Mouse (Mus musculus) embryonic facial prominence, embryonic 10.5 days (tissue): Measurements from ENCODE around the gene Zfp518a. TPM values are rescaled to one million over a fixed set of nuclear protein-coding genes. Genes with fewer than 3 reads are reported as not detected.

Experiments used
- DNase-seq: peaks from one replicate; pipeline ENCODE4 v3.0.0-alpha.2; 2017; ENCODE audit warnings: low spot score
- H3K27ac ChIP-seq: fragments of 300-500 bp; sonication (generic); replicated peaks from 2 replicates; pipeline ENCODE4 v1.5.1; 2016; ENCODE audit warnings: mild to moderate bottlenecking
- H3K27me3 ChIP-seq: fragments of 300-500 bp; sonication (generic); replicated peaks from 2 replicates; pipeline ENCODE4 v1.6.1; 2016; ENCODE audit warnings: low read depth, mild to moderate bottlenecking; ENCODE audit not compliant: poor library complexity, severe bottlenecking
- H3K36me3 ChIP-seq: fragments of 300-500 bp; sonication (generic); replicated peaks from 2 replicates; pipeline ENCODE4 v1.6.1; 2016; ENCODE audit warnings: mild to moderate bottlenecking, moderate library complexity
- H3K4me1 ChIP-seq: fragments of 300-500 bp; sonication (generic); 2 replicates; pipeline ENCODE4 v1.6.1; 2016
- H3K4me3 ChIP-seq: fragments of 300-500 bp; sonication (generic); 2 replicates; pipeline ENCODE4 v1.5.1; 2016; ENCODE audit warnings: mild to moderate bottlenecking, moderate library complexity
- H3K9me3 ChIP-seq: fragments of 300-500 bp; sonication (generic); 2 replicates; pipeline ENCODE4 v1.6.1; 2016; ENCODE audit warnings: mild to moderate bottlenecking
- WGBS: fragments of 180-500 bp; shearing (Covaris S2); methylation state at CpG from one replicate; pipeline ENCODE4 v1.1.7; 2016; 5-methylcytosine and 5-hydroxymethylcytosine counted together
- polyA plus RNA-seq: library from polyadenylated mRNA; unstranded; fragments of >200 nt; fragmentation: Nextera tagmentation; extraction: Ambion mirVana; gene quantifications from 2 replicates; pipeline ENCODE4 v1.2.1, GENCODE M21; 2016

Gene Zfp518a
- 13.3 and 13.4 TPM in 2 replicates for polyA plus RNA-seq

GRCm38 (mm10) chr19:40894519-40895392 is at the start of gene Zfp518a:
Zfp518a (plus strand) TSS chr19:40894705.
- under 1% methylated on average over 89 of the region's 89 CpGs for WGBS
- peaks cover 10% of the 10 kb centered on the region for H3K36me3 ChIP-seq
- peak within 1 kb of the TSS; percentile 85 for H3K4me3 ChIP-seq
- H3K4me1 ChIP-seq, result peaks cover 5% of the 10 kb centered on the region; the same call in 1 of the 2 replicates
- H3K27me3 ChIP-seq, result peaks cover 34% of the 10 kb centered on the region
- peak; percentile 92 for DNase-seq
- 0 out of 2 replicates have a peak, but pooled peaks cover 5% of the 10 kb centered on the region for H3K9me3 ChIP-seq
- H3K27ac ChIP-seq, result peak within 1 kb of the TSS; percentile 98

- WGBS, result 94% methylated on average over 13 of the region's 13 CpGs
- Histone ChIP-seq H3K9me3 (no peaks in the 10 kb centered on the region), H3K36me3 (peaks cover 99% of the 10 kb centered on the region), H3K4me1 (no peaks in the 10 kb centered on the region), H3K27me3 (no peaks in the 10 kb centered on the region), H3K27ac (no peak overlapping the region), H3K4me3 (no peak overlapping the region)
- DNase-seq, result no peak
Measured at GRCm38 (mm10) chr19:40844731-40845130, 49.8 kb upstream of the Zfp518a start.

GRCm38 (mm10) chr19:40849391-40849790 is 45.1 kb upstream of the Zfp518a start:
- no peaks in the 10 kb centered on the region for H3K9me3 ChIP-seq
- 89% methylated on average over 12 of the region's 12 CpGs for WGBS
- no peak overlapping the region for H3K4me3 ChIP-seq
- no peaks in the 10 kb centered on the region for H3K4me1 ChIP-seq
- no peak overlapping the region for H3K27ac ChIP-seq
- H3K36me3 ChIP-seq, result peaks cover 72% of the 10 kb centered on the region
- no peaks in the 10 kb centered on the region for H3K27me3 ChIP-seq
- no peak for DNase-seq

GRCm38 (mm10) chr19:40859555-40859954 is 35.0 kb upstream of the Zfp518a start:
- Histone ChIP-seq H3K36me3 (no peaks in the 10 kb centered on the region), H3K4me3 (no peak overlapping the region), H3K27me3 (peaks cover 4% of the 10 kb centered on the region; the same call in 1 of the 2 replicates), H3K27ac (no peak overlapping the region), H3K9me3 (no peaks in the 10 kb centered on the region), H3K4me1 (no peaks in the 10 kb centered on the region)
- WGBS, result 71% methylated on average over 4 of the region's 4 CpGs
- DNase-seq, result no peak

- Histone ChIP-seq H3K9me3 (no peaks in the 10 kb centered on the region), H3K27me3 (peaks cover 47% of the 10 kb centered on the region), H3K4me1 (peaks cover 10% of the 10 kb centered on the region; the same call in 1 of the 2 replicates), H3K36me3 (no peaks in the 10 kb centered on the region), H3K4me3 (no peak overlapping the region), H3K27ac (no peak overlapping the region)
- 29% methylated on average over 5 of the region's 5 CpGs for WGBS
- no peak for DNase-seq
Measured at GRCm38 (mm10) chr19:40868284-40868683, 26.2 kb upstream of the Zfp518a start.

GRCm38 (mm10) chr19:40869425-40870105 is 24.9 kb upstream of the Zfp518a start:
- peaks cover 53% of the 10 kb centered on the region for H3K27me3 ChIP-seq
- DNase-seq, result no peak
- peaks cover 10% of the 10 kb centered on the region; the same call in 1 of the 2 replicates for H3K4me1 ChIP-seq
- no peaks in the 10 kb centered on the region for H3K36me3 ChIP-seq
- H3K9me3 ChIP-seq, result no peaks in the 10 kb centered on the region
- H3K4me3 ChIP-seq, result no peak overlapping the region
- no peak overlapping the region for H3K27ac ChIP-seq
- WGBS, result 91% methylated on average over 3 of the region's 3 CpGs

- H3K27me3 ChIP-seq, result peaks cover 68% of the 10 kb centered on the region
- 1% methylated on average over 51 of the region's 51 CpGs for WGBS
Measured at GRCm38 (mm10) chr19:40872955-40873665, 21.4 kb upstream of the Zfp518a start.

GRCm38 (mm10) chr19:40881700-40882099 is 12.8 kb upstream of the Zfp518a start:
- Histone ChIP-seq H3K36me3 (no peaks in the 10 kb centered on the region), H3K9me3 (no peaks in the 10 kb centered on the region), H3K27me3 (peaks cover 76% of the 10 kb centered on the region), H3K4me1 (no peaks in the 10 kb centered on the region), H3K4me3 (no peak overlapping the region), H3K27ac (no peak overlapping the region)
- no peak for DNase-seq
- WGBS, result 84% methylated on average over 4 of the region's 4 CpGs

More at GRCm38 (mm10) chr19:40872955-40873665, 21.4 kb upstream of the Zfp518a start:
- Histone ChIP-seq H3K4me1 (peaks cover 10% of the 10 kb centered on the region; the same call in 1 of the 2 replicates), H3K27ac (peak overlapping the region; percentile 90), H3K9me3 (no peaks in the 10 kb centered on the region), H3K36me3 (no peaks in the 10 kb centered on the region), H3K4me3 (peak overlapping the region; percentile 69)
- peak; percentile 94 for DNase-seq

- Histone ChIP-seq H3K27ac (no peak overlapping the region), H3K9me3 (0 out of 2 replicates have a peak, but pooled peaks cover 3% of the 10 kb centered on the region), H3K36me3 (no peaks in the 10 kb centered on the region), H3K27me3 (peaks cover 79% of the 10 kb centered on the region), H3K4me3 (no peak overlapping the region), H3K4me1 (no peaks in the 10 kb centered on the region; the same call in 1 of the 2 replicates)
- no peak for DNase-seq
- 83% methylated on average over 1 of the region's 1 CpGs for WGBS
Measured at GRCm38 (mm10) chr19:40888887-40889286, 5.6 kb upstream of the Zfp518a start.

GRCm38 (mm10) chr19:40894071-40894506 is 416 bp upstream of the Zfp518a start:
- Histone ChIP-seq H3K36me3 (peaks cover 9% of the 10 kb centered on the region), H3K4me3 (peak overlapping the region; percentile 85), H3K9me3 (0 out of 2 replicates have a peak, but pooled peaks cover 5% of the 10 kb centered on the region), H3K27me3 (peaks cover 40% of the 10 kb centered on the region), H3K27ac (peak overlapping the region; percentile 98), H3K4me1 (peaks cover 5% of the 10 kb centered on the region; the same call in 1 of the 2 replicates)
- WGBS, result 44% methylated on average over 21 of the region's 21 CpGs
- DNase-seq, result no peak

- Histone ChIP-seq H3K4me3 (peak overlapping the region; percentile 85), H3K9me3 (0 out of 2 replicates have a peak, but pooled peaks cover 5% of the 10 kb centered on the region), H3K27me3 (peaks cover 29% of the 10 kb centered on the region), H3K36me3 (peaks cover 10% of the 10 kb centered on the region), H3K4me1 (peaks cover 5% of the 10 kb centered on the region; the same call in 1 of the 2 replicates), H3K27ac (peak overlapping the region; percentile 98)
- DNase-seq, result no peak
- 4% methylated on average over 6 of the region's 6 CpGs for WGBS
Measured at GRCm38 (mm10) chr19:40895393-40895703, 843 bp downstream of the Zfp518a start.
